Mouse (Mus musculus): ENCODE data around the gene Chrng.

DNA sequence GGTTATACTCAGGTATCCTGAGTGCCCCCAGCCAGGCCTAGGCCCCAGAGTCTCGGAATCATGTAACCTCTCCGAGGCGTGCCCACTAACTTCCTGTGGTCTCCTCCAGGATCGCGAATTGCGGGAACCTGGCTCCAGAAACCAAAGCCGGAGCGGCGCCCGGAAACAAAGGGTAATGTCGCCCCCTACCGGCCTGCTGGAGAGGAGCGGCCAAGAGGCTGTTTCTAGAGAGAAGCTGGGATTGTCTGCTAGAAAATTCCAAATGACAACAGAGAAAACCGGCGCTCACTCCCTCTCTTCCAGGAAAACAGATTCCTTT lies 17.5 kb upstream of the Chrng start:
- no peak for TF ChIP-seq GATA1 (IDR thresholded peaks at IDR 0.05; ENCODE audit: borderline replicate concordance, low read length)
- no peak for TF ChIP-seq FLI1 (IDR thresholded peaks at IDR 0.05; ENCODE audit: low read length)

Measured in megakaryocyte, embryonic 14.5 days (primary cell).